Mouse (Mus musculus) intestine, postnatal 0 days (tissue): ENCODE data around the gene Ndc1. TPM values are rescaled to one million over a fixed set of nuclear protein-coding genes. Genes with fewer than 3 reads are reported as not detected.

Experiments
- ATAC-seq: fragments of 200-750 bp; cut with Nextera tagmentation; 2 replicates; pipeline ENCODE4 v1.8.0; 2017; ENCODE audit warnings: mild to moderate bottlenecking, moderate TSS enrichment, moderate library complexity
- H3K27ac ChIP-seq: fragments of 300-500 bp; sonication (generic); 2 replicates; pipeline ENCODE4 v1.5.1; 2014; ENCODE audit warnings: mild to moderate bottlenecking, low read depth, low read length, moderate library complexity
- H3K27me3 ChIP-seq: fragments of 300-500 bp; sonication (generic); replicated peaks from 2 replicates; pipeline ENCODE4 v1.6.1; 2014; ENCODE audit warnings: low read length, mixed read lengths; ENCODE audit not compliant: control insufficient read depth, insufficient read depth
- H3K36me3 ChIP-seq: fragments of 300-500 bp; sonication (generic); 2 replicates; pipeline ENCODE4 v1.6.1; 2014; ENCODE audit warnings: mild to moderate bottlenecking, moderate library complexity; ENCODE audit not compliant: control insufficient read depth, insufficient read depth
- H3K4me1 ChIP-seq: fragments of 300-500 bp; sonication (generic); replicated peaks from 2 replicates; pipeline ENCODE4 v1.6.1; 2014; ENCODE audit warnings: antibody characterized with exemption, low read length, mixed read lengths; ENCODE audit not compliant: control insufficient read depth, insufficient read depth
- H3K4me2 ChIP-seq: fragments of 300-500 bp; sonication (generic); replicated peaks from 2 replicates; pipeline ENCODE4 v1.6.1; 2014; ENCODE audit warnings: low read depth, mild to moderate bottlenecking, moderate library complexity
- H3K4me3 ChIP-seq: fragments of 300-500 bp; sonication (generic); 2 replicates; pipeline ENCODE4 v1.5.1; 2014; ENCODE audit warnings: low read depth, low read length
- H3K9ac ChIP-seq: fragments of 300-500 bp; sonication (generic); 2 replicates; pipeline ENCODE4 v1.6.1; 2014; ENCODE audit warnings: mild to moderate bottlenecking, low read depth, low read length
- H3K9me3 ChIP-seq: fragments of 300-500 bp; sonication (generic); 2 replicates; pipeline ENCODE4 v1.6.1; 2016; ENCODE audit warnings: mixed run types; ENCODE audit not compliant: control insufficient read depth
- CTCF ChIP-seq: sonication (generic); IDR thresholded peaks from 2 replicates; pipeline ENCODE4 v1.5.1; 2016; ENCODE audit warnings: low read depth, mild to moderate bottlenecking, control low read depth, antibody characterized with exemption, moderate library complexity
- WGBS: fragments of 180-500 bp; shearing (Covaris S2); extraction: QIAGEN DNeasy Blood & Tissue Kit; methylation state at CpG from one replicate; pipeline ENCODE4 v1.1.7; 2014; 5-methylcytosine and 5-hydroxymethylcytosine counted together
- microRNA-seq: library from miRNA; unstranded; fragments of <30 nt; microRNA quantifications from one replicate; pipeline ENCODE4, GENCODE M21; 2016
- polyA plus RNA-seq: library from polyadenylated mRNA; unstranded; fragments of >200 nt; fragmentation: Nextera tagmentation; extraction: Ambion mirVana; gene quantifications from 2 replicates; pipeline ENCODE4 v1.2.1, GENCODE M21; 2015

The Ndc1 gene
- polyA plus RNA-seq, 1 experiment from 2014 or later = 7.4 TPM

- 66% methylated on average over 16 of the region's 16 CpGs for WGBS
- Histone ChIP-seq H3K4me1 (no peaks in the 10 kb centered on the region), H3K4me2 (no peak overlapping the region), H3K9me3 (no peaks in the 10 kb centered on the region), H3K27me3 (no peaks in the 10 kb centered on the region), H3K36me3 (no peaks in the 10 kb centered on the region), H3K9ac (no peak overlapping the region), H3K27ac (no peak overlapping the region), H3K4me3 (no peak overlapping the region)
- peak; percentile 60; the same call in 1 of the 2 replicates for ATAC-seq
- peak; percentile 89 for TF ChIP-seq CTCF
Measured at GRCm38 (mm10) chr4:107453141-107453984, 85.8 kb downstream of the Ndc1 start.

DNA sequence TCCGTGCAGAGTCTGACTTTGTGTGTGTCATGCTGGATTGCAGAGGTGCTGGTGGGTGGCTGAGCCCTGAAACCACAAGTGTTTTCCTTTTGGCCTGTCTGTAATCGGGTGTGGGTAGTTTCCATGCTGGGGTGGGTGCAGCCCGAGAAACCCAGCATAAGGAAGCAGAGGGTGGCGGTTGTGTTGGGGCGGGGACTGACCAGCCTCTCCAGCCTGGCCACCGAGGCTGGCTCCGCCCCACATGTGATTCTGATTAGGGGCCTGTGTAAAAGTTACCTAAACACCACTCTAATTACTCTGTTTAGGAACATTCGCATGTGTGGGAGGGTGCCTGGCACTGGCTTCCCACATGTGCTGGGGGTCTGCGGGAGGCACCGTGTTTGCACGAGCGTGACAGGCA, 90.0 kb downstream of the Ndc1 start:
- TF ChIP-seq CTCF = no peak
- WGBS = 49% methylated on average over 12 of the region's 12 CpGs
- no peak for ATAC-seq
- no peaks in the 10 kb centered on the region for H3K4me1 ChIP-seq
- H3K27me3 ChIP-seq = no peaks in the 10 kb centered on the region
- H3K9me3 ChIP-seq = no peaks in the 10 kb centered on the region
- no peaks in the 10 kb centered on the region for H3K36me3 ChIP-seq
- H3K4me3 ChIP-seq = no peak overlapping the region
- no peak overlapping the region for H3K4me2 ChIP-seq
- no peak overlapping the region for H3K27ac ChIP-seq
- no peak overlapping the region for H3K9ac ChIP-seq

DNA sequence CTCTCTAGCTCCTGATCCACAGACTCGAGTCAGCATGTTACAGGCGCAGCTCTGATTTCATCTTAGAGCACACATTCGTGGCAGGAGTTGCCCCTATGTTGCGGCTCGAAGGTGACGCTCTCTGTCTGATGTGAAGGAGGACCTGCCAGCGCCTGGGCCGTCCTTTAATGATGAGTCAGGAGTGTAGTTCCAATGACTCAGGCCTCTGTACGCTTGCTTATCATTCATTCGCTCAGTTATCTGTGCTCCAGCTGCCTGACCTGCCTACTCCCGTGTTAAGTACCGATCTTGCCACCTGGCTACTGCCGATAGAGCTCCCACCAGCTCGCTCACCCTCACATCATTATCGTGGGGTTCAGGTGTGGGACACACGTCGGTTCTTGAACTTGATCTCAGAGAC, 91.3 kb downstream of the Ndc1 start:
- Histone ChIP-seq H3K27me3 (no peaks in the 10 kb centered on the region), H3K36me3 (no peaks in the 10 kb centered on the region), H3K27ac (no peak overlapping the region), H3K9me3 (no peaks in the 10 kb centered on the region), H3K4me3 (no peak overlapping the region), H3K9ac (no peak overlapping the region), H3K4me2 (no peak overlapping the region), H3K4me1 (no peaks in the 10 kb centered on the region)
- no peak for TF ChIP-seq CTCF
- no peak for ATAC-seq
- WGBS = 65% methylated on average over 17 of the region's 17 CpGs

GRCm38 (mm10) chr4:107459461-107459860, 91.9 kb downstream of the Ndc1 start:
- ATAC-seq = no peak
- 84% methylated on average over 2 of the region's 2 CpGs for WGBS
- Histone ChIP-seq H3K4me1 (no peaks in the 10 kb centered on the region), H3K27me3 (no peaks in the 10 kb centered on the region), H3K4me2 (no peak overlapping the region), H3K4me3 (no peak overlapping the region), H3K27ac (no peak overlapping the region), H3K36me3 (no peaks in the 10 kb centered on the region), H3K9ac (no peak overlapping the region), H3K9me3 (no peaks in the 10 kb centered on the region)
- no peak for TF ChIP-seq CTCF

DNA sequence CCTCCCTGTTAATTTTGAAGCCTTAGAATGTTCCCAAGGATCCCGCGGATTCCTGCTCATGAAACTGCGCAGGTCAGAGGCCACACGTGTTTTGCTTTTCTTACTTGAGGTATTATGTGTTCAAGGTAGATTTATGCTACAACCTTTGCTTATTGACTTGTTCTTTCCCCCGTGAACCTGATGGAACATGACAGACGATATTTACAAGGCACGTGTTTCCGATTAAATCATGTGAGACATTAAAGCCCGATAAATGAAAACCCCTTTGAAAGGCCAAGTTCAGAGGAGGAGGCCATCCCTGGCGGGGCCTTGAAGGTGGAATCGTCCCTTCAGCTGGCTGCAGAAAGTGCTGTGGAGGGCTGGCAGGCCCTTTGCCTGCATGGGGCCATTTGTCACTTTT, 92.9 kb downstream of the Ndc1 start:
- H3K36me3 ChIP-seq = no peaks in the 10 kb centered on the region
- no peak overlapping the region for H3K9ac ChIP-seq
- H3K4me1 ChIP-seq = no peaks in the 10 kb centered on the region
- no peak overlapping the region for H3K4me3 ChIP-seq
- no peak overlapping the region for H3K27ac ChIP-seq
- H3K27me3 ChIP-seq = no peaks in the 10 kb centered on the region
- no peak overlapping the region for H3K4me2 ChIP-seq
- ATAC-seq = no peak
- H3K9me3 ChIP-seq = no peaks in the 10 kb centered on the region
- 82% methylated on average over 11 of the region's 11 CpGs for WGBS
- TF ChIP-seq CTCF = no peak

Small RNAs within 50 kb of the gene (microRNA-seq; reads per million reads assigned to microRNA genes)
- gene Gm24804 = not detected

Other genes with a start within 250 kb of the Ndc1 start
- 560 and 584 TPM in 2 replicates for gene Tmem59, start 189.4 kb upstream of the Ndc1 start, polyA plus RNA-seq
- gene Tceanc2, start 188.7 kb upstream of the Ndc1 start, polyA plus RNA-seq = 16.6 and 17.7 TPM in 2 replicates
- not detected in 2 replicates for gene Ldlrad1, start 158.6 kb upstream of the Ndc1 start, polyA plus RNA-seq
- 27.7 and 29.5 TPM in 2 replicates for gene Lrrc42, start 114.3 kb upstream of the Ndc1 start, polyA plus RNA-seq
- gene Hspb11, start 114.2 kb upstream of the Ndc1 start, polyA plus RNA-seq = 25.5 and 27.0 TPM in 2 replicates
- 59.7 and 67.4 TPM in 2 replicates for gene Dio1, start 60.6 kb upstream of the Ndc1 start, polyA plus RNA-seq
- gene Yipf1, start 53.4 kb upstream of the Ndc1 start, polyA plus RNA-seq = 127 and 147 TPM in 2 replicates
- 0.14 and 0.18 TPM in 2 replicates for gene Glis1, start 66.8 kb downstream of the Ndc1 start, polyA plus RNA-seq